Mouse (Mus musculus): ENCODE measurements around the gene Flt3.
A peak's percentile ranks its signal among the peaks of the same experiment; 100 is the strongest.

Gene Flt3

DNA sequence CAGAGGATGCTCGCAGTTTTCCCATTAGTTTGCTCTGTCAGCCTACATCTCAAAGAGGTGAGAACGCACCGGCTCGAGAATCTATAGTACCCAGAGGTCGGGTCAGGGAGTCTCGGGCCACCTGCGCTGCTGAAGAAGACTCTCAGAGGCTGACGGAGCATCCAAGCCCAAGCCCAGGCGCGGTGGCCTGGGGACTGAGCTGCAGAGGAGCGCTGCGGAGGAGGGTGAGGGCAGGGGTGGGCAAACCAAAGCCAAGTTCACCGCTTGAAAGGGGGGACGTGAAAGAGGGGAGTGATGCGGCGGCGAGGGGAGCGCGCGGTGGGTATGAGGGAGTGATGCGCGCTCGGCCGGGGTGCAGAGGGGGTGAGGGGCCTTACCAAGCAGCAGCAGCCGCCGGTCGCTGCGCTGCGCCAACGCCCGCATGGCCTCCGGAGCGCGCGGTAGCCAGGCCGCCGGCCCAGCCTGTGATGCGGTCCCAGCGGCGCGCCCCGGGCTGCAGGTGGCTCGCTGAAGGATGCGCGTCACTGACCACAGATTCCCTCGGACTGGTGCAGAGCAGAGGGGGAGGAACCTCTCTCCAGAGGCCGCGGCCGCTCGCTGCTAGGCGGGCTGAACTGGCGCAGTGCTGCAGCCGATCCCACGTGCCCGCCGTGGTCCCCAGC is at the start of gene Flt3:
Gene Flt3, minus strand, starts transcription at position 647 of the 662 bp plus-strand sequence.
- DNase-seq: peak; percentile 17

GRCm38 (mm10) chr5:147448933-147449332 is 48.6 kb upstream of the Flt3 start:
- DNase-seq: no peak

DNA sequence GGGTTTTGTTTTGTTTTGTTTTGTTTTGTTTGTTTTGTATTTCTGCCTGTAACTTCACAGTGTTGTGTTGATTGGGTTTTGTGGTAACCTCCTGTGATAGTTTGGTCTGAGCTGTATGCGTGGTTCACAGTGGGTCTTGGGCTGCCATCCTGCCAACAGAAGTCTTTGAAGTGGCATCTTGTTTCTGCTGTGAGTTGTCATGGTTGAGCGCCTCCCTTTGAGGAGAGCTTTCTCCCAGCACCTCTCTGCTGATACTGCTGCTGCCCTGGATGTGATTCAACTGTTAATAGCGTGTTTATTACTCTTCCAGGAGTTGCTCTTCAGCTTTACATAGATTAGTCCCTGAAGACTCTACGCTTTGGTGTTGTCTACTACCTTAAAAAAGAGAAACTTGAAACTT is 48.2 kb upstream of the Flt3 start:
- peak; percentile 43 for DNase-seq

GRCm38 (mm10) chr5:147445252-147445651 is 45.0 kb upstream of the Flt3 start:
- DNase-seq: no peak

GRCm38 (mm10) chr5:147444757-147445156 is 44.5 kb upstream of the Flt3 start:
- DNase-seq: no peak

- DNase-seq: no peak
Observed at GRCm38 (mm10) chr5:147444298-147444697, 44.0 kb upstream of the Flt3 start.

- no peak for DNase-seq
Observed at GRCm38 (mm10) chr5:147442741-147443140, 42.5 kb upstream of the Flt3 start.

GRCm38 (mm10) chr5:147441979-147442378 is 41.7 kb upstream of the Flt3 start:
- DNase-seq: no peak

GRCm38 (mm10) chr5:147440996-147441507 is 40.8 kb upstream of the Flt3 start:
- no peak for DNase-seq

- no peak for DNase-seq
Observed at GRCm38 (mm10) chr5:147436491-147436890, 36.2 kb upstream of the Flt3 start.

- DNase-seq: no peak
Observed at GRCm38 (mm10) chr5:147435751-147436150, 35.5 kb upstream of the Flt3 start.

- DNase-seq: peak; percentile 38
Observed at GRCm38 (mm10) chr5:147435224-147435623, 34.9 kb upstream of the Flt3 start.

GRCm38 (mm10) chr5:147432927-147433326 is 32.6 kb upstream of the Flt3 start:
- no peak for DNase-seq

DNA sequence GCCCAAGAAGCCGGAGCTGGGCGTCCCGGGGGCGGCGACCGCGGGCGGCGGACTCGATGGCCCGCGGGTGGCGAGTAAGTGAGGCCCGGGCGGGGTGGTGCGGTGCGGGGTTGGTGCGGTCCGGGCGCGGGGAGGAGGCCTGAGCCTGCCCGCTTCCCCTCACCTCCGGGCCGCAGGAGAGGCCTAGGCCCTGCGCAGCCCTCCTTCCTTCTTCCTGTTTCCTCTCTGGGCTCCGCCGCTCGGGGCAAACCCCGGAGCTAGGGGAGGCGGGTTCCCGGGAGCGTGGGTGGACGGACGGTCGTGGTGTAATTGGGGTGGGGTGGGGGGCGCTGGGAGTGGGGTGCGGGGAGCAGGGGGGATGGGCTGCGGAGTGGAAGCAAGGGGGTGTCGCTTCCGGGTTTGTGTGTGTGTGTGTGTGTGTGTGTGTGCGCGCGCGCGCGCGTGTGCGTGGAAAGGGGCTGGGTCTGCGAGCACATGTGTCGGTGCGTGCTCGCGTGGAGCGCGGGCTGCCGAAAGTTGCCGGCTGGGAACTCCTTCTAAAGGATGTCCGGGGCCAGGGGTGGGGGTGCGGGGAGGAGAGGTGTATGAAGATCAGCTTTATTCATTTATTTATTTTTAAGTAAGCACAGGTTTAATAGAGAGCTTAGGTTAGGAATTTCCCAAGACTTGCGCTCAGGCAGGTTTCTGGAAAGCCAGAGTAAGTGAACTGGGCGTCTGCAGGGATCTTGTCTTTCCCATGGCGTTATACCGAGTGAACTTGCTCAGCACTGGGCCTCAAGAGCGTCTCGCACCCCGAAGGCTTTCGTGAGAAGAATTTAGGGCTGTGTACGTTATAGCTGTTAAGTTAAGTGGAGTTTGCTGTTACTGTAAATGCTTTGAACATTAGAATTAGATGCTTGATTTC is 30.9 kb upstream of the Flt3 start:
- DNase-seq: peak; percentile 89

- peak; percentile 61 for DNase-seq
Observed at GRCm38 (mm10) chr5:147430361-147430935, 30.2 kb upstream of the Flt3 start.

- peak; percentile 95 for DNase-seq
Observed at GRCm38 (mm10) chr5:147429535-147430305, 29.4 kb upstream of the Flt3 start, which contains the start of gene Pan3. Pan3 (plus strand) TSS chr5:147430161.

GRCm38 (mm10) chr5:147426048-147426805 is 25.9 kb upstream of the Flt3 start:
- peak; percentile 76 for DNase-seq

DNA sequence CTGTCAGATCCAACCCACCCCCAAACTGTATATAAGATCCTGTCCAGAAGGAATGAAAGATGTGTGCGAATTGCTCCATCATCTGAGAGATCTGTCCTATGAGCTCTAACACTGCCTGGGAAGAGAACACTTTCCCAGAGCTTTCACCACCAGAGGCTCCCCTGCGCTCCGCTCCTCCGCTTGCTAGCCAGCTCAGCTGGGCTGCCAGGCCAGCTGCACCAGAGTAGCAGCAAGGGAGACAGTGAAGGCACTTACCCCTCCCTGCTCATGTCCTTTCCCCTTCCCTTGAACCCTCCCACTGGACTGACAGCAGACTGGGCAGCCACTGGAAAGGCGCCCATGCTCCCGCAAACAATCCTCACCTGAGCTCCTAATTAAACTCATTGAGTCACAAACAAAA is 23.3 kb upstream of the Flt3 start:
- peak; percentile 29 for DNase-seq

DNA sequence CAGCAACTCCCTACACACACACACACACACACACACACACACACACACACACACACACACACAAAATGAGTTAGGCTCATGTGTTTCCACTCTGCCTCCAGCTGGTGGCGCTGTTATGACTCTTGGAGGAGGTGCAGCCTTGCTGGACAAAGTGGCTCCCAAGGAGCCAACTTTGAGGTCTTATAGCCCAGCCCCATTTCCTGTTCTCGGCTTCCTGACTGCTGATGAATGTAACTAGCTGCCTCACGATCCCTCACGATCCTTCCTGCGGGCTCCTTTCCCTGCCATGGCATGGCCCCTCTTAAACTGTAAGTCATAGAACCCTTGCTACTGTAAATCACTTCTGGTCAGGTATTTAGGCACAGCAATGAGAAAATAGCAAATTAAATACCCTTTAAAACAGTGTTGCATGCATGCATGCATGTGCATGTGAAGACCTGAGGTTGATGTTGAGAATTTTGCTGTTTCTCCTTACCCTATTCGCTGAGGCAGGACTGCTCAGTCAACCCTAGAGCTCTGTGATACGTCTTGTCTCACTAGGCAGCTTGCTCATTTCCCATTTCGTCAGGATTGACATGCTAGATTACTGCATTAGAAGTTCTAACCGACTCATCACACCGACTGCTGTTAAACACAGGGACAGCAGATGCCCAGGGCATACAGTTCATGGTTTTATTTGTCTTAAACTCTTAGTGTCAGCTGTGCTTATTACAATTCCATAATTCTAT is 18.3 kb upstream of the Flt3 start:
- peak; percentile 80 for DNase-seq

- no peak for DNase-seq
Observed at GRCm38 (mm10) chr5:147417986-147418385, 17.7 kb upstream of the Flt3 start.

DNA sequence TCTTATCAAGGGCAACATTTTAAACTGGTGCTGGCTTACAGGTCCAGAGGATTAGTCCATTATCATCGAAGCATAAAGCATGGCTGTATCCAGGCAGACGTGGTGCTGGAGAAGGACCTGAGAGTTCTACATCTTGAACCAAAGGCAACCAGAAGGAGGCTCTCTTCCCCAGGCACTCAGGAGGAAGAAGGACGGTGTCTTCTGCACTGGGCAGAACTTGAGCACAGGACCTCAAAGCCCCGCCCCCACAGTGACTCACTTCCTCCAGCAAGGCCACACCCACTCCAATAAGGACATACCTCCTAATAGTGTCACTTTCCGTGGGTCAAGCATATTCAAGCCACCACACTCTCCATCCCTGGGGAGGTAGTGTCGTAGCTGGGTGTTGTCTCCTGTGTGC is 10.3 kb upstream of the Flt3 start:
- DNase-seq: peak; percentile 16
